Mouse (Mus musculus) megakaryocyte, embryonic 14.5 days (primary cell): Measurements from ENCODE around the gene Dagla.

Experiments
- FLI1 ChIP-seq: IDR thresholded peaks from 2 replicates; pipeline ENCODE4 v1.6.1; 2012; ENCODE audit warnings: low read length, inconsistent platforms, mixed read lengths
- GATA1 ChIP-seq: IDR thresholded peaks from 3 replicates; pipeline ENCODE4 v1.6.1; 2012; ENCODE audit warnings: mixed read lengths, low read length, inconsistent platforms, borderline replicate concordance

GRCm38 (mm10) chr19:10323860-10324259 lies 19.2 kb upstream of the Dagla start:
- TF ChIP-seq GATA1 (no peak), FLI1 (no peak)
